Mouse (Mus musculus) heart, embryonic 13.5 days (tissue): Measurements from ENCODE around the gene 4930544D05Rik. TPM values are rescaled to one million over a fixed set of nuclear protein-coding genes. Genes with fewer than 3 reads are reported as not detected.
A peak's percentile ranks its signal among the peaks of the same experiment; 100 is the strongest.

Source experiments
- ATAC-seq: fragments of 200-750 bp; cut with Nextera tagmentation; 2 replicates; pipeline ENCODE4 v1.8.0; 2017; ENCODE audit warnings: moderate TSS enrichment; ENCODE audit not compliant: insufficient number of reproducible peaks, low FRiP score, low TSS enrichment; ENCODE audit errors: extremely low read depth
- H3K27ac ChIP-seq: fragments of 300-500 bp; sonication (generic); replicated peaks from 2 replicates; pipeline ENCODE4 v1.5.1; 2015; ENCODE audit warnings: moderate library complexity, mild to moderate bottlenecking, inconsistent platforms
- H3K27me3 ChIP-seq: fragments of 300-500 bp; sonication (generic); replicated peaks from 2 replicates; pipeline ENCODE4 v1.6.1; 2015; ENCODE audit warnings: mild to moderate bottlenecking, inconsistent platforms
- H3K36me3 ChIP-seq: fragments of 300-500 bp; sonication (generic); 2 replicates; pipeline ENCODE4 v1.6.1; 2015; ENCODE audit warnings: mild to moderate bottlenecking, inconsistent platforms
- H3K4me1 ChIP-seq: fragments of 300-500 bp; sonication (generic); 2 replicates; pipeline ENCODE4 v1.6.1; 2015; ENCODE audit warnings: inconsistent platforms
- H3K4me2 ChIP-seq: fragments of 300-500 bp; sonication (generic); 2 replicates; pipeline ENCODE4 v1.6.1; 2015; ENCODE audit warnings: inconsistent platforms, mild to moderate bottlenecking, moderate library complexity
- H3K4me3 ChIP-seq: fragments of 300-500 bp; sonication (generic); 2 replicates; pipeline ENCODE4 v1.5.1; 2015; ENCODE audit warnings: moderate library complexity, mild to moderate bottlenecking, inconsistent platforms
- H3K9ac ChIP-seq: fragments of 300-500 bp; sonication (generic); 2 replicates; pipeline ENCODE4 v1.6.1; 2015; ENCODE audit warnings: inconsistent platforms, mild to moderate bottlenecking, moderate library complexity
- H3K9me3 ChIP-seq: fragments of 300-500 bp; sonication (generic); 2 replicates; pipeline ENCODE4 v1.6.1; 2016; ENCODE audit warnings: inconsistent platforms
- WGBS: fragments of 180-500 bp; shearing (Covaris S2); methylation state at CpG from one replicate; pipeline ENCODE4 v1.1.7; 2015; ENCODE audit warnings: mixed read lengths; 5-methylcytosine and 5-hydroxymethylcytosine counted together
- polyA plus RNA-seq: library from polyadenylated mRNA; unstranded; fragments of >200 nt; fragmentation: Nextera tagmentation; extraction: Ambion mirVana; gene quantifications from 2 replicates; pipeline ENCODE4 v1.2.1, GENCODE M21; 2015

Gene 4930544D05Rik
- polyA plus RNA-seq, 1 experiment from 2014 or later = not detected

GRCm38 (mm10) chr11:70657991-70658390, 42.3 kb downstream of the 4930544D05Rik start:
- peaks cover 57% of the 10 kb centered on the region for H3K4me1 ChIP-seq

GRCm38 (mm10) chr11:70658521-70658920, 42.9 kb downstream of the 4930544D05Rik start:
- peak overlapping the region; percentile 94 for H3K4me2 ChIP-seq
- no peak for ATAC-seq
- peak overlapping the region; percentile 99; the same call in 1 of the 2 replicates for H3K27ac ChIP-seq
- H3K9ac ChIP-seq = peak overlapping the region; percentile 100
- no peaks in the 10 kb centered on the region for H3K27me3 ChIP-seq
- peak overlapping the region; percentile 100 for H3K4me3 ChIP-seq
- WGBS = 73% methylated on average over 5 of the region's 5 CpGs
- peaks cover 47% of the 10 kb centered on the region for H3K36me3 ChIP-seq
- H3K9me3 ChIP-seq = no peaks in the 10 kb centered on the region
- H3K4me1 ChIP-seq = peaks cover 57% of the 10 kb centered on the region

More at GRCm38 (mm10) chr11:70657991-70658390, 42.3 kb downstream of the 4930544D05Rik start:
- Histone ChIP-seq H3K27me3 (no peaks in the 10 kb centered on the region), H3K9me3 (no peaks in the 10 kb centered on the region), H3K9ac (peak overlapping the region; percentile 100), H3K27ac (peak overlapping the region; percentile 99), H3K4me3 (peak overlapping the region; percentile 100), H3K36me3 (peaks cover 42% of the 10 kb centered on the region), H3K4me2 (peak overlapping the region; percentile 94)
- no peak for ATAC-seq
- 58% methylated on average over 9 of the region's 9 CpGs for WGBS

GRCm38 (mm10) chr11:70658942-70659341, 43.3 kb downstream of the 4930544D05Rik start:
- Histone ChIP-seq H3K27me3 (no peaks in the 10 kb centered on the region), H3K4me2 (peak overlapping the region; percentile 94), H3K4me3 (no peak overlapping the region), H3K9me3 (no peaks in the 10 kb centered on the region), H3K36me3 (peaks cover 51% of the 10 kb centered on the region), H3K4me1 (peaks cover 59% of the 10 kb centered on the region), H3K9ac (peak overlapping the region; percentile 61), H3K27ac (no peak overlapping the region)
- WGBS = 57% methylated on average over 8 of the region's 8 CpGs
- no peak for ATAC-seq

GRCm38 (mm10) chr11:70660571-70660970, 44.9 kb downstream of the 4930544D05Rik start:
- Histone ChIP-seq H3K9ac (no peak overlapping the region), H3K4me2 (no peak overlapping the region), H3K27ac (no peak overlapping the region), H3K4me1 (peaks cover 60% of the 10 kb centered on the region), H3K36me3 (peaks cover 67% of the 10 kb centered on the region), H3K27me3 (no peaks in the 10 kb centered on the region), H3K9me3 (no peaks in the 10 kb centered on the region), H3K4me3 (no peak overlapping the region)
- WGBS = 86% methylated on average over 8 of the region's 8 CpGs
- no peak for ATAC-seq

GRCm38 (mm10) chr11:70663101-70663500, 47.5 kb downstream of the 4930544D05Rik start:
- peaks cover 51% of the 10 kb centered on the region for H3K4me1 ChIP-seq
- H3K9me3 ChIP-seq = no peaks in the 10 kb centered on the region
- no peak overlapping the region for H3K4me3 ChIP-seq
- H3K27ac ChIP-seq = 0 out of 2 replicates have a peak overlapping the region, but pooled peaks have one; percentile 5
- H3K9ac ChIP-seq = peak overlapping the region; percentile 38; the same call in 1 of the 2 replicates
- H3K4me2 ChIP-seq = no peak overlapping the region
- no peaks in the 10 kb centered on the region for H3K27me3 ChIP-seq
- ATAC-seq = no peak
- H3K36me3 ChIP-seq = peaks cover 87% of the 10 kb centered on the region
- 78% methylated on average over 8 of the region's 8 CpGs for WGBS

GRCm38 (mm10) chr11:70663957-70664356, 48.3 kb downstream of the 4930544D05Rik start:
- Histone ChIP-seq H3K4me1 (peaks cover 45% of the 10 kb centered on the region), H3K27me3 (no peaks in the 10 kb centered on the region), H3K4me3 (no peak overlapping the region), H3K4me2 (no peak overlapping the region), H3K9me3 (no peaks in the 10 kb centered on the region), H3K9ac (no peak overlapping the region), H3K27ac (0 out of 2 replicates have a peak overlapping the region, but pooled peaks have one; percentile 24), H3K36me3 (peaks cover 84% of the 10 kb centered on the region)
- ATAC-seq = no peak
- 81% methylated on average over 6 of the region's 6 CpGs for WGBS

GRCm38 (mm10) chr11:70664741-70665140, 49.1 kb downstream of the 4930544D05Rik start:
- peaks cover 77% of the 10 kb centered on the region for H3K36me3 ChIP-seq
- no peaks in the 10 kb centered on the region for H3K9me3 ChIP-seq
- peaks cover 37% of the 10 kb centered on the region for H3K4me1 ChIP-seq
- H3K27me3 ChIP-seq = no peaks in the 10 kb centered on the region
- no peak overlapping the region for H3K4me3 ChIP-seq
- no peak overlapping the region for H3K27ac ChIP-seq
- ATAC-seq = no peak
- WGBS = 91% methylated on average over 9 of the region's 9 CpGs
- H3K4me2 ChIP-seq = no peak overlapping the region
- no peak overlapping the region for H3K9ac ChIP-seq

Other genes with a start within 250 kb of the 4930544D05Rik start
- gene Pelp1, start 205.8 kb upstream of the 4930544D05Rik start, polyA plus RNA-seq = 23.3 and 23.6 TPM in 2 replicates
- 11.2 and 13.2 TPM in 2 replicates for gene Arrb2, start 183.2 kb upstream of the 4930544D05Rik start, polyA plus RNA-seq
- gene Med11, start 163.9 kb upstream of the 4930544D05Rik start, polyA plus RNA-seq = 25.5 and 26.2 TPM in 2 replicates
- 1.4 and 1.5 TPM in 2 replicates for gene Zmynd15, start 156.4 kb upstream of the 4930544D05Rik start, polyA plus RNA-seq
- 6.8 and 6.9 TPM in 2 replicates for gene Cxcl16, start 155.9 kb upstream of the 4930544D05Rik start, polyA plus RNA-seq
- gene Tm4sf5, start 110.6 kb upstream of the 4930544D05Rik start, polyA plus RNA-seq = 8.4 and 8.5 TPM in 2 replicates
- gene Vmo1, start 101.2 kb upstream of the 4930544D05Rik start, polyA plus RNA-seq = 0.31 TPM in 1 of 2 replicates, not detected in the other
- 0.12 and 0.99 TPM in 2 replicates for gene Gltpd2, start 96.7 kb upstream of the 4930544D05Rik start, polyA plus RNA-seq
- 636 and 691 TPM in 2 replicates for gene Psmb6, start 90.5 kb upstream of the 4930544D05Rik start, polyA plus RNA-seq
- not detected in 2 replicates for gene Gm40193, start 82.9 kb upstream of the 4930544D05Rik start, polyA plus RNA-seq
- gene Pld2, start 75.8 kb upstream of the 4930544D05Rik start, polyA plus RNA-seq = 9.3 and 11.2 TPM in 2 replicates
- gene Mink1, start 53.0 kb upstream of the 4930544D05Rik start, polyA plus RNA-seq = 8.8 and 9.8 TPM in 2 replicates
- gene Chrne, start 3.4 kb downstream of the 4930544D05Rik start, polyA plus RNA-seq = not detected in 2 replicates
- 0.86 and 1.0 TPM in 2 replicates for gene Gp1ba, start 23.3 kb downstream of the 4930544D05Rik start, polyA plus RNA-seq
- 66.3 and 73.8 TPM in 2 replicates for gene Rnf167, start 31.4 kb downstream of the 4930544D05Rik start, polyA plus RNA-seq
- gene Slc25a11, start 31.6 kb downstream of the 4930544D05Rik start, polyA plus RNA-seq = 234 and 262 TPM in 2 replicates
- 1,587 and 1,588 TPM in 2 replicates for gene Pfn1, start 38.8 kb downstream of the 4930544D05Rik start, polyA plus RNA-seq
- gene Eno3, start 41.4 kb downstream of the 4930544D05Rik start, polyA plus RNA-seq = 273 and 322 TPM in 2 replicates
- 175 and 206 TPM in 2 replicates for gene Spag7, start 53.6 kb downstream of the 4930544D05Rik start, polyA plus RNA-seq
- 10.1 and 12.0 TPM in 2 replicates for gene Camta2, start 72.3 kb downstream of the 4930544D05Rik start, polyA plus RNA-seq
- 1.8 and 2.0 TPM in 2 replicates for gene Inca1, start 84.3 kb downstream of the 4930544D05Rik start, polyA plus RNA-seq
- gene Kif1c, start 84.7 kb downstream of the 4930544D05Rik start, polyA plus RNA-seq = 4.0 and 4.3 TPM in 2 replicates
- 8.3 and 9.5 TPM in 2 replicates for gene Zfp3, start 148.4 kb downstream of the 4930544D05Rik start, polyA plus RNA-seq
- 0.13 TPM in 1 of 2 replicates, not detected in the other for gene Scimp, start 196.7 kb downstream of the 4930544D05Rik start, polyA plus RNA-seq
- gene Rabep1, start 228.9 kb downstream of the 4930544D05Rik start, polyA plus RNA-seq = 28.3 and 31.8 TPM in 2 replicates